Mouse (Mus musculus): ENCODE data around the gene Nlgn1.

GRCm38 (mm10) chr3:25773908-25774307, 558.4 kb downstream of the Nlgn1 start:
- TF ChIP-seq POLR2A (IDR thresholded peaks at IDR 0.05; ENCODE audit: insufficient read length, low read depth) (no peak), MAX (IDR thresholded peaks at IDR 0.05; ENCODE audit: low read depth) (no peak), CEBPB (IDR thresholded peaks at IDR 0.05; ENCODE audit: insufficient read depth, poor library complexity, severe bottlenecking) (no peak), USF1 (IDR thresholded peaks at IDR 0.05; ENCODE audit: low read depth) (no peak), POLR2AphosphoS2 (IDR thresholded peaks at IDR 0.05; ENCODE audit: insufficient read length, low read depth) (no peak), MYOG (IDR thresholded peaks at IDR 0.05; ENCODE audit: control insufficient read depth in 1 of 3, insufficient read depth in 1 of 3, insufficient read length in 2 of 3, low read depth in 2 of 3) (no peak), E2F4 (IDR thresholded peaks at IDR 0.05; ENCODE audit: insufficient read depth) (no peak), MYOD1 (IDR thresholded peaks at IDR 0.05; ENCODE audit: control insufficient read depth in 1 of 3, insufficient read length in 2 of 3, low read depth in 2 of 3) (no peak), TCF12 (IDR thresholded peaks at IDR 0.05; ENCODE audit: insufficient read depth, poor library complexity, severe bottlenecking) (no peak), REST (IDR thresholded peaks at IDR 0.05; ENCODE audit: insufficient read depth, insufficient read length) (no peak)
